Mouse (Mus musculus) ES-E14 (cell line): ENCODE results near the gene Olfr1151. TPM values are rescaled to one million over a fixed set of nuclear protein-coding genes. Genes with fewer than 3 reads are reported as not detected.

Experiments used
- DNase-seq: peaks from one replicate; pipeline ENCODE4 v3.0.0-alpha.2; 2013; ENCODE audit warnings: low read depth, low spot score
- H3K27ac ChIP-seq: 2 replicates; pipeline ENCODE4 v1.5.1; 2012; ENCODE audit warnings: low read depth, mild to moderate bottlenecking, low read length, moderate library complexity, mixed read lengths; ENCODE audit not compliant: poor library complexity, insufficient read depth, severe bottlenecking
- H3K36me3 ChIP-seq: 2 replicates; pipeline ENCODE4 v1.6.1; 2012; ENCODE audit warnings: mild to moderate bottlenecking, low read length, moderate library complexity, mixed read lengths; ENCODE audit not compliant: control insufficient read depth, poor library complexity, insufficient read depth, severe bottlenecking
- H3K4me1 ChIP-seq, 2 experiments: fragments of 150-350 bp in 1 of 2; sonication (generic) in 1 of 2; 2 replicates each; pipeline ENCODE4 v1.6.1; 2012; ENCODE audit warnings: low read length in 2 of 2, mild to moderate bottlenecking in 1 of 2, mixed read lengths in 1 of 2; ENCODE audit not compliant: control insufficient read depth in 2 of 2, insufficient read depth in 2 of 2, poor library complexity in 1 of 2
- H3K4me3 ChIP-seq, 2 experiments: fragments of 150-350 bp in 1 of 2; sonication (generic) in 1 of 2; 2 replicates each; pipeline ENCODE4 v1.5.1; 2012; ENCODE audit warnings: low read length in 2 of 2, low read depth in 1 of 2, mild to moderate bottlenecking in 1 of 2, mixed read lengths in 1 of 2; ENCODE audit not compliant: insufficient read depth in 1 of 2, poor library complexity in 1 of 2, severe bottlenecking in 1 of 2
- H3K9ac ChIP-seq: 2 replicates; pipeline ENCODE4 v1.6.1; 2012; ENCODE audit warnings: low read depth, mild to moderate bottlenecking, low read length, mixed read lengths; ENCODE audit not compliant: poor library complexity, insufficient read depth, severe bottlenecking
- H3K9me3 ChIP-seq: fragments of 150-350 bp; sonication (generic); 2 replicates; pipeline ENCODE4 v1.6.1; 2012; ENCODE audit warnings: low read depth, mild to moderate bottlenecking, low read length; ENCODE audit not compliant: control insufficient read depth, insufficient read depth
- CHD2 ChIP-seq: IDR thresholded peaks from 2 replicates; pipeline ENCODE4 v1.6.1; 2014; ENCODE audit warnings: mild to moderate bottlenecking, low read depth, low read length, inconsistent platforms
- HCFC1 ChIP-seq: IDR thresholded peaks from 2 replicates; pipeline ENCODE4 v1.6.1; 2012; ENCODE audit warnings: low read length, inconsistent platforms, borderline replicate concordance; ENCODE audit not compliant: insufficient read depth
- MAFK ChIP-seq: IDR thresholded peaks from 2 replicates; pipeline ENCODE4 v1.6.1; 2014; ENCODE audit warnings: mild to moderate bottlenecking, low read depth, low read length, inconsistent platforms; ENCODE audit not compliant: insufficient read depth
- ZC3H11A ChIP-seq: IDR thresholded peaks from 2 replicates; pipeline ENCODE4 v1.6.1; 2012; ENCODE audit warnings: low read depth, mild to moderate bottlenecking, inconsistent platforms, low read length, borderline replicate concordance
- ZNF384 ChIP-seq: IDR thresholded peaks from 2 replicates; pipeline ENCODE4 v1.6.1; 2012; ENCODE audit warnings: low read depth, low read length, inconsistent platforms
- in situ Hi-C, 2 experiments: fragments of 600-800 bp; cut with MboI; formaldehyde crosslinking; loops; one replicate each; pipeline ENCODE4 v1.15.1; 2025; ENCODE audit warnings: low sequenced_read_pairs in 2 of 2, inconsistent platforms in 1 of 2; ENCODE audit not compliant: unreplicated experiment in 2 of 2
- total RNA-seq: library from RNA; depleted of rRNA; stranded (reverse); fragments of 300-350 nt; gene quantifications from 2 replicates; pipeline ENCODE4 v1.2.3, GENCODE M21; 2012; rRNA removed

Gene Olfr1151
- total RNA-seq, 1 experiment: not detected

- no peak within 1 kb of the TSS for H3K9ac ChIP-seq
- TF ChIP-seq ZC3H11A (no peak), HCFC1 (no peak), CHD2 (no peak), ZNF384 (no peak), MAFK (no peak)
Measured at GRCm38 (mm10) chr2:87894662-87895061, 39.0 kb downstream of the Olfr1151 start, which contains the start of gene Olfr1153. Gene Olfr1153, plus strand, starts transcription at chr2:87894962.

GRCm38 (mm10) chr2:87905066-87905465, 49.4 kb downstream of the Olfr1151 start, which contains the start of gene Olfr1154:
Gene Olfr1154, minus strand, starts transcription at chr2:87905166.
- Histone ChIP-seq H3K4me3 (no peak within 1 kb of the TSS), H3K9me3 (no peaks in the 10 kb centered on the region; the same call in 1 of the 2 replicates), H3K36me3 (no peaks in the 10 kb centered on the region), H3K27ac (no peak within 1 kb of the TSS), H3K4me1 (no peaks in the 10 kb centered on the region), H3K9ac (no peak within 1 kb of the TSS)
- no peak for TF ChIP-seq CHD2
- no peak for TF ChIP-seq MAFK
- TF ChIP-seq ZNF384: no peak
- TF ChIP-seq ZC3H11A: no peak
- TF ChIP-seq HCFC1: no peak
- in situ Hi-C loops: no loop called here
- no peak for DNase-seq

More at GRCm38 (mm10) chr2:87894662-87895061, 39.0 kb downstream of the Olfr1151 start, which contains the start of gene Olfr1153:
- no peak within 1 kb of the TSS for H3K27ac ChIP-seq
- no peaks in the 10 kb centered on the region for H3K9me3 ChIP-seq
- no peaks in the 10 kb centered on the region for H3K4me1 ChIP-seq
- DNase-seq: no peak
- in situ Hi-C loops: no loop called here
- no peak within 1 kb of the TSS for H3K4me3 ChIP-seq
- H3K36me3 ChIP-seq: no peaks in the 10 kb centered on the region

Other genes with a start within 250 kb of the Olfr1151 start
- gene Olfr1130, start 249.7 kb upstream of the Olfr1151 start, total RNA-seq: not detected in 2 replicates
- not detected in 2 replicates for gene Olfr1131, start 228.8 kb upstream of the Olfr1151 start, total RNA-seq
- not detected in 2 replicates for gene Olfr1132, start 218.3 kb upstream of the Olfr1151 start, total RNA-seq
- gene Olfr1133, start 208.5 kb upstream of the Olfr1151 start, total RNA-seq: not detected in 2 replicates
- not detected in 2 replicates for gene Olfr1134, start 197.4 kb upstream of the Olfr1151 start, total RNA-seq
- gene Olfr1135, start 182.2 kb upstream of the Olfr1151 start, total RNA-seq: not detected in 2 replicates
- gene Olfr1136, start 161.9 kb upstream of the Olfr1151 start, total RNA-seq: not detected in 2 replicates
- gene Olfr1137, start 142.7 kb upstream of the Olfr1151 start, total RNA-seq: not detected in 2 replicates
- gene Olfr1138, start 115.9 kb upstream of the Olfr1151 start, total RNA-seq: not detected in 2 replicates
- not detected in 2 replicates for gene Olfr1140, start 112.1 kb upstream of the Olfr1151 start, total RNA-seq
- not detected in 2 replicates for gene Olfr1141, start 101.9 kb upstream of the Olfr1151 start, total RNA-seq
- gene Olfr152, start 76.4 kb upstream of the Olfr1151 start, total RNA-seq: not detected in 2 replicates
- gene Olfr1143, start 55.3 kb upstream of the Olfr1151 start, total RNA-seq: not detected in 2 replicates
- not detected in 2 replicates for gene Olfr1145, start 46.0 kb upstream of the Olfr1151 start, total RNA-seq
- gene Olfr1148, start 25.3 kb upstream of the Olfr1151 start, total RNA-seq: not detected in 2 replicates
- not detected in 2 replicates for gene Olfr1150-ps1, start 11.9 kb upstream of the Olfr1151 start, total RNA-seq
- gene Olfr1152, start 10.6 kb downstream of the Olfr1151 start, total RNA-seq: not detected in 2 replicates
- not detected in 2 replicates for gene Olfr1153, start 39.1 kb downstream of the Olfr1151 start, total RNA-seq
- not detected in 2 replicates for gene Olfr1154, start 49.3 kb downstream of the Olfr1151 start, total RNA-seq
- not detected in 2 replicates for gene Olfr1155, start 89.3 kb downstream of the Olfr1151 start, total RNA-seq
- not detected in 2 replicates for gene Olfr1156, start 97.2 kb downstream of the Olfr1151 start, total RNA-seq
- gene Olfr1157, start 112.4 kb downstream of the Olfr1151 start, total RNA-seq: not detected in 2 replicates
- gene Olfr74, start 118.8 kb downstream of the Olfr1151 start, total RNA-seq: not detected in 2 replicates
- gene Olfr1158, start 134.3 kb downstream of the Olfr1151 start, total RNA-seq: not detected in 2 replicates
- gene Olfr1160, start 152.4 kb downstream of the Olfr1151 start, total RNA-seq: not detected in 2 replicates
- not detected in 2 replicates for gene Olfr1161, start 166.9 kb downstream of the Olfr1151 start, total RNA-seq
- not detected in 2 replicates for gene Olfr73, start 181.8 kb downstream of the Olfr1151 start, total RNA-seq
- gene Olfr1162, start 195.3 kb downstream of the Olfr1151 start, total RNA-seq: not detected in 2 replicates
- not detected in 2 replicates for gene Olfr1163, start 216.0 kb downstream of the Olfr1151 start, total RNA-seq
- not detected in 2 replicates for gene Olfr1164, start 238.1 kb downstream of the Olfr1151 start, total RNA-seq